Mouse (Mus musculus) lung, adult 2 months (tissue): ENCODE measurements around the gene Ccdc188. TPM values are rescaled to one million over a fixed set of nuclear protein-coding genes. Genes with fewer than 3 reads are reported as not detected.

ENCODE experiments used
- DNase-seq: peaks from one replicate; pipeline ENCODE4 v3.0.0; 2022
- H3K4me1 ChIP-seq: fragments of 200-500 bp; 2 replicates; pipeline ENCODE4 v1.6.1; 2011; ENCODE audit warnings: low read length; ENCODE audit not compliant: control insufficient read depth, insufficient read depth
- H3K4me3 ChIP-seq: fragments of 200-500 bp; replicated peaks from 2 replicates; pipeline ENCODE3; 2011; ENCODE audit warnings: low read depth, mild to moderate bottlenecking, control low read depth, low read length; ENCODE audit errors: extremely low read depth
- CTCF ChIP-seq: fragments of 200-500 bp; IDR thresholded peaks from 2 replicates; pipeline ENCODE4 v1.5.1; 2011; ENCODE audit warnings: mild to moderate bottlenecking, low read length, control low read depth; ENCODE audit not compliant: insufficient read depth
- POLR2A ChIP-seq: fragments of 200-500 bp; IDR thresholded peaks from 2 replicates; pipeline ENCODE4 v1.6.1; 2011; ENCODE audit warnings: low read depth, mild to moderate bottlenecking, control low read depth, low read length, borderline replicate concordance; ENCODE audit errors: extremely low read depth
- WGBS: fragments of 180-500 bp; shearing (Covaris S2); methylation state at CpG from one replicate; pipeline ENCODE4 v1.1.7; 2018; 5-methylcytosine and 5-hydroxymethylcytosine counted together
- polyA plus RNA-seq: library from polyadenylated mRNA; depleted of rRNA; stranded (reverse); fragments of >200 nt; gene quantifications from 2 replicates; pipeline ENCODE4 v1.2.3, GENCODE M21; 2012

Ccdc188 gene
- polyA plus RNA-seq, 1 experiment = not detected

DNA sequence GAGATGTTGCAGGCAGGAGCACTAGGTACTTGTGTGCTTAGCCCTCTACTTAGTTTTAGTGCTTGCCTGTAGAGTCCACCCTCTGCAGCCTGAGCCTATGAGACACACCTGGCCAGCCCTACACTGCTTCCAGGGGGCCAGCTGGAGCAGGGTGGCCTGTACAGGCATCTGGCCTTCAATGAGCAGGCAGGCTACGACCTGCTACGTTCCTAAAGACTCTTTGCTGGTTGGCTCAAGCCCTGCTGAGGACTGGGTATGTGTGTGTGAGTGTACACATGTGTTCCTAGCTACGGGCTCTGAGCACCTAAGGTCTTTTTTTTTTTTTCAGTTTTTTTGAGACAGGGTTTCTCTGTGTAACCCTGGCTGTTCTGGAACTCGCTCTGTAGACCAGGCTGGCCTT is 13.8 kb downstream of the Ccdc188 start:
- peaks cover 16% of the 10 kb centered on the region for H3K4me1 ChIP-seq
- 70% methylated on average over 4 of the region's 4 CpGs for WGBS

DNA sequence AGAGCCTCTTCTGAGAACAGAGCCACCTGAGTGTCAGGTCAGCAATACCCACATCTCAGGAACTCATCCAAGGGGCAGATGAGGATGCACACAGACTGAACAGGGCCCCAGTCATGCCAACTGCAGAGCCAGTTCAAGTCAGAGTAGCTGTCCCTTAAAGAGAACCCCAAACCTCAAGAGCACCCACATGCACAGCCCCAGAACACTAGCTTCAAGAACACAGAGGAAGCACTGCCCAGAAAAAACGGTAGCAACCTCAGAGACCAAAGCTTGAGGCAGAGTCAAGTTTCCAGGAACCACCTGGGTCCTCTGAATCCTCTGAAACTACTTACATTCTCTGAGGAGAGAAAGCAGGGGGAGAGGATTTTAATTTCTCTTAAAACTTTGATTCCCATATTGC is 15.8 kb downstream of the Ccdc188 start:
- TF ChIP-seq POLR2A = no peak
- no peak for TF ChIP-seq CTCF
- peaks cover 16% of the 10 kb centered on the region for H3K4me1 ChIP-seq
- no peak for DNase-seq
- no peak overlapping the region for H3K4me3 ChIP-seq
- WGBS = 15% methylated on average over 1 of the region's 1 CpGs

More for the DNA sequence above, 13.8 kb downstream of the Ccdc188 start:
- no peak overlapping the region for H3K4me3 ChIP-seq
- no peak for DNase-seq
- TF ChIP-seq POLR2A (no peak), CTCF (no peak)

DNA sequence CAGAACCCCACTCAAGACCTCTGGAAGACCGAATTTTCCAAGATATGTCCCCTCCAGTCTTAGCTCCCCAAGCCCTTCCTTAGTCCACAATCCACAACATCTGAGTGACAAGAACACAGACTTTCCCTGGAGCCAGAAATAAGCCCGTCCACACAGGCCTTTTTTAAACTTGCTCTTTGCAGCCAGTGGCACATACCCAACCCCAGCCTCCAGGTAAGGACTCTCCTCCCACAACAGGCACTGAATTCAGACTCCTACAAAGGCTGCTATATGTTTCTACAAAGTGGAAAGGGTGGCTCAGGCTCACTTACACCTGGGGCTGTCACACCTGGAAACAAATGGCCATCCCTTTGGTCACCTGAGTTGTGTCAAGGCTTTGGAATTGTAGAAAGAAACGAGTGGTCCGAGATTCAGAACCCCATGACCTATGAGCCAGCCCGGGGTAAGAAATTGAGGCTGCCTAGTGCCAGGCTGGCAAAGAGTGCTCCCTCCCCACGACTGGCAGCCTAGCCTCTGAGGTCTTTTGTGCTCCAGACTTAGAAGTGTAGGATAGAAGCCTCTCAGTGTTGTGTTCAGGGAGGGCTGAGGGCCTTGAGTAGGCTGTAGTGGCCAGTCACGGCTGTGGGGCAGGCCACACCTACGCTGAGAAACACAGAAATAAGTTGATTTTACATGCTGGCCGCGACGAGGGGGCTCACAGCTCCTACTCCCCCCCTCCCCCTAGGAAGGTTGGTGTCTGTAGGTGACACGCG is 16.4 kb downstream of the Ccdc188 start:
- no peak for TF ChIP-seq POLR2A
- TF ChIP-seq CTCF = no peak
- DNase-seq = peak; percentile 25
- Histone ChIP-seq H3K4me3 (peak overlapping the region; percentile 88), H3K4me1 (peaks cover 16% of the 10 kb centered on the region)
- WGBS = 9% methylated on average over 13 of the region's 13 CpGs

DNA sequence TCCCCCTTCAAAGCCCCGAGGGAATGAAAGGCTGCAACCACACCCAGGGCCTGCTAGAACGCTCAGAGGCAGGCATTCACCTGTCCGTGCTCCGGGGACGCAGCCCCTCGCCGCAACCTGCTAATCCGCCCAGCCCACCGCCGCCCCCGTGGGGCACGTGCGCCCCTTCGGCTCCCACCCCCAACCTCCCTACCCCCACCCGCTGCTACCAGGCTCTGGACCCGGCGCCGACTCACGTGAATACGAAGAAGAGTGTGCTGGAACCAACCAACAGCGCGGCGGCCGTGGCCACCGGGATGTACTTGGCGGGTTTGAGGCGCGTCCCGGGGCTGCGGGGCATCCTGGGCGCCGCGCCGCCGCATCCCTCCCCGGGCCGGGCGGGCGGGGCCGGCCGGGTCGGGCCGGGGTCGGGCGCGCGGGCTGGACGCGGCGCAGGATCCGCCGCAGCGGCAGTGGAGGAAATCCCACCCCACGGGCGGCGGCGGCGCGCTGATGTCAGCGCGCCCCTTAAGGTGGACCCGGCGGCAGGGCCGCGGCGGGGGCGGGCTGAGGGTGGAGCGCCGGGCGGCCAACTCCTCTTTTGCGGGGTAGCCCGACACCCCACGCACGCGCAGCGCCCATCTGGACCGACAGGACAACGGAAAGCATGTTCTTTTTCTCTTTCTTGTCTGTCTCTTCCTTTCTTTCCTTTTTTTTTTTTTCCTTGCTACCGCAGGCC is 17.2 kb downstream of the Ccdc188 start, which contains the start of gene Zdhhc8:
Gene Zdhhc8 (minus strand): TSS at position 466 of the 718 bp plus-strand sequence.
- 1% methylated on average over 59 of the region's 79 CpGs for WGBS
- TF ChIP-seq POLR2A (peak; percentile 68; the same call in 1 of the 2 replicates), CTCF (no peak)
- DNase-seq = no peak
- Histone ChIP-seq H3K4me3 (peak within 1 kb of the TSS; percentile 88), H3K4me1 (peaks cover 14% of the 10 kb centered on the region)

DNA sequence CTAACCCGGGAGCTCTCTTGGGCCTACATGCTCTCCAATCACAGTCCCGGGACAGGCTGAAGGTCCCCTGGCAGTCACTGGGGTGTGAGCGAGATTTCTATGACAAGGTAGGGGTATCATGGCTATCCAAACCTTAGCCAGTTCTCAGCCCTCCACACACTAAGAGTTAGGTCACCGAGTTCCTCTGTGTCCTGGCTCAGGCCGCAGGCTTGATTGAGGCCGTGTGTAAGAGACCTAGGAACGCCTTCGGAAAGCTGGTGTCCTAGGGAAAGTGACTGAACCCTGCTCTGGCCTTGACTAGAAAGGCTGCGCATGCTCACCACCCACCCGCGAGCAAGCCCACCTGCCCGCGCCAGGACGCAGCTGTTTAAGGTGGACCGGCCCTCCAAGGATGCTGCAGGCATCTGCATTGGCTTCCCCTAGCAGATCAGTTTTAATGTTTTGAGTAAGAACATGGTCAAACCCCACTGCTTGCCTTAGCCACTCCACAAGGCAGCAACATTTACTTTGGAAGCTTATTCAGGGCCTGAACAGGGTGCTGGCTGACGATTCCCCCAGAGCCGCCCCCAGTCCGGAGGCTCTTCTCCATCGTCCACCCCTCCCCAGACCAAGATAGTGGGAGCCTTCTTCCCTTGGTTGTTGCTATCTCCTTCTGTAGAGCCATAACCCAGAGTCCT is 17.8 kb downstream of the Ccdc188 start:
- peak overlapping the region; percentile 88 for H3K4me3 ChIP-seq
- DNase-seq = peak; percentile 73
- WGBS = 4% methylated on average over 19 of the region's 19 CpGs
- peaks cover 12% of the 10 kb centered on the region for H3K4me1 ChIP-seq
- no peak for TF ChIP-seq CTCF
- TF ChIP-seq POLR2A = peak; percentile 20; the same call in 1 of the 2 replicates

DNA sequence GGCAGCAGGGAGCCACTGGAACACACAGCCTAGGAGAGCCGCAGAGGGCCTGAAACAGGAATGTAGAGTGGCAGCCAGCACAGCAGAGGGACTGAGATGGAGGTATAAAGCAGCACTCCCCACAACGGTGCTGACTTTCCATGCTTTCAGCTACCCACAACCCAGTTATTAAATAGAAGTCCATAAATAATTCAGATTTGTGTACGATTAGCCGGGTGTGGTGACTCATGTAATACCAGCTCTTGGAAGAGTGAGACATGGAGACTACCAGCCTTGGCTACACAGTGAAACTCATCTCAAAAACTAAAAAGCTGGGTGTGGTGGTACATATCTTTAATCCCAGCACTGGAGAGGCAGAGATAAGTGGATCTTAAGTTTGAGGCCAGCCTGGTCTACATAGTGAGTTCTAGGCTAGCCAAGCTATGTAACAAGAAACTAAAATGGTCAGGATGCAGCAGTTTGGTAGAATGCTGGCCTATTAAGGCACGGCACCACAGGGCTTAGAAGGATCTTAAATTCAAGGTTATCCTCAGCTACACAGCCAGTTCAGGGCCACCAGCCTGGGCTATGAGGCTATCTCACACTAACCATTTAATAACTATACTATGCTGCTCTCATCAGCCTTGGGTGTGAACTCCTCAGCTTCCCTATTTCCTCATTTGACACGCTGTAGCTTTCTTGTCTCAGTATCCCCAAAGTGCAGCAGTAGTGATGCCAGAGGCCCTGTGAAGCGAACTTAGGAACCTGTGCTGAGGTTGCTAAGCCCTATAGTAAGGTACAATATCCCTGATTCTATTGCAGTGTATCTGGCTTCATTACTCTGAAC is 19.2 kb downstream of the Ccdc188 start:
- TF ChIP-seq POLR2A (no peak), CTCF (no peak)
- DNase-seq = no peak
- WGBS = 67% methylated on average over 7 of the region's 7 CpGs
- Histone ChIP-seq H3K4me1 (peaks cover 12% of the 10 kb centered on the region), H3K4me3 (no peak overlapping the region)

DNA sequence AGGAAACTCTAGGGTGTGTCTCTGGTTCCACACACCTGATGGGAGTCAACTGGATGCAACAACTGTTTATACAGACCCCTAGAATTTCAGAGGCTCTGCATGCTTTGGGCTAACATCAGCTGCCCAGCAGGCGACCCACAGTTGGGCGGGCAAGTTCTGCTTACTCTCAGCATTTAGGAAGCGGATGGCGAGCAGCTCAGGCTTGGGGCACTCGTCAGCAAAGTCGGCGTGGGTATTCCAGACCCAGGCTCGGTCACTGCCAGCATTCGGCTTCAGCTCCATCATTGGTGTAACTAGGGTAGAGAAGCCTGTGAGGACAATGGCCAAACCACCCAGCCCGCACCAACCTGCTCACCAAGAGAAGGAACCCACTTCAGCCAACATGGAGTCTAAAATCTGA is 23.9 kb downstream of the Ccdc188 start:
- 95% methylated on average over 10 of the region's 10 CpGs for WGBS
- H3K4me1 ChIP-seq = no peaks in the 10 kb centered on the region
- H3K4me3 ChIP-seq = no peak overlapping the region
- no peak for DNase-seq
- TF ChIP-seq CTCF = no peak
- TF ChIP-seq POLR2A = no peak

DNA sequence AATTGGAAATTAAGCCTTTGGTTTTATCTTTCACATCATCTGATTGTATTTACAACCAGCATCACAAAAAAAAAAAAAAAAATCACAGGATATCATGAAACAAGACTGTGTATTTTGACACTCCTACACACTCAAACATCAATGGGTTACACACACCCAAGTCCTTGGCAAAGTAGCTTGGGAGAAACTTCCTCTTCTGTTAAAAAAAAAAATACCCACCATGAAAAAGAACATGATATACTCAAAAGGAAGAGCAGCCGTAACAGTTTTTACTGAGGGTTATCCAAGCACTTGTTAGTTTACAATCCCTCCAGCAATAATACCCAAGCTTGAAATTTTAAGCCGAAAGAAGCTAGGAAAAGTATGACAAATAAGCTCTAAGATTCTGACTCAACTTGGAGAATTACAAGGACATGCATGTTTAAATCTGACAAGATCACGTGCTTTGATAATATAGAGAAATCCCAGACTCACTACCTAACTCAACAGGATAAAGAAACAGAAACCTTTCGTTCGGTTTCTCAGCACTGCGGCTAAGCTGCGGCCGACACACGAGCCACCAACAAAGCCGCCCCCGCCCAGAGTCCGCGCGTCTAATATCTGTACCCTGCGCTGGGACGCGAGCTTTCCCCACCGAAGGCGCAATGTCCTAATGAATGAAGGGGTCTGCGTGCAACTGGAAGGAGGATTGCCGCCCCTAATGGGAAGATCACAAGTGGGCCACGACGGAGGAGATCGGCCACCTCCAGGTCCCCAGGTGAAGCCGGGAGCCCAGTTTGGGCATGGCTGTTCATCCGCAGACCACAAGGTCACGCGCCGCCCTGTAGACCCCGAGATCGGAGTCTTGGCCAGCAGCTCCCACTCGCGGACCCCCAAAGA is 30.1 kb downstream of the Ccdc188 start:
- H3K4me3 ChIP-seq = peak overlapping the region; percentile 73
- under 1% methylated on average over 33 of the region's 33 CpGs for WGBS
- H3K4me1 ChIP-seq = peaks cover 4% of the 10 kb centered on the region
- TF ChIP-seq POLR2A = no peak
- no peak for TF ChIP-seq CTCF
- no peak for DNase-seq
